Mouse (Mus musculus) effector memory CD4-positive, alpha-beta T cell, adult 7 months (primary cell): ENCODE measurements around the gene Vmn1r232. TPM values are rescaled to one million over a fixed set of nuclear protein-coding genes. Genes with fewer than 3 reads are reported as not detected.

Experiments used
- polyA plus RNA-seq: library from polyadenylated mRNA; unstranded; fragments of 100-300 nt; shearing (Covaris generic); gene quantifications from one replicate; pipeline ENCODE4 v1.2.1, GENCODE M21; 2017

The Vmn1r232 gene
- polyA plus RNA-seq, result not detected

GRCm38 (mm10) chr17:20919614-20920013, at the start of gene Vmn1r232:
Gene Vmn1r232 (minus strand): TSS chr17:20919714.

DNA sequence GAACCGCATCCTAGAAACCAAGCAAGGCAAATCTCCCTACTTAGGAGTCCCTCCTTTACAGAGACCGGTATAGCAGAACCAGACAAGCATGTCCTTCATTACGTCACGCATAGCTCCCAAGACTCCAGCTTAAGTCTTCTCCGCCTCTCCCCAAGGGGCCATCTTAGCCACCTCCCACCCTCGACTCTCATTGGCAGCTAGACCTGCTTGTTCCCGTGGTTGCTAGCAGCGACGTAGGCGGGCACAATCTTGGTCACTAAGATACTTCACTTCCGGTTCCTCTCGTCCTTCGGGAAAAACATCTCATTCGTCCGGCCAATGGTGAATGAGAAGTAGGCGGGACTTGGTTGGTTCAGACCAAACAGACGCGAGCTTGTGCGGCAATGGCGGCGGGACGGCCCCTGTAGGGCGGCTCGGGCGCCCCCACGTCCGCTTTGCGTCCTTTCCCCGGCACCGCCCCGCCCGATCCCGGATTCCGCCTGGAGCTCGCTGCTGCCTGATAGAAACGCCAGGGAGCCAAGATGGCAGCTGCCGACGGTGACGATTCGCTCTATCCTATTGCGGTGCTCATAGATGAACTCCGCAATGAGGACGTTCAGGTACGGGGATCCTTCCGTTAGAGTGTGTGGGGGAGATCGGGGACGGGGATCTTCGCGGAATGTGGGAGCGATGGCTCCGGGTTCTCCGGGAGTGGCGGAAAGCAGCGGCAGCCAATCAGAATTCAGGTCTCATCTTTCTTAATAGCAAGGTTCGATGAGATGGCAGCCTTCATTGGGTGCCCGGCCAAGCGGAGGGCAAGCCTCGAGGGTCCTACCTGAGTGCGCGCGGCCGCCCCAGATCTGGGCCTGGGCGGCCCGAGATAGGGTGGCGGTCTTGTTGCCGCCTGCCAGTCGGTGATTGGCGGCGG, 25.7 kb upstream of the Vmn1r232 start, which contains the start of gene Ppp2r1a:
Ppp2r1a (plus strand) TSS at position 327 of the 907 bp plus-strand sequence.

DNA sequence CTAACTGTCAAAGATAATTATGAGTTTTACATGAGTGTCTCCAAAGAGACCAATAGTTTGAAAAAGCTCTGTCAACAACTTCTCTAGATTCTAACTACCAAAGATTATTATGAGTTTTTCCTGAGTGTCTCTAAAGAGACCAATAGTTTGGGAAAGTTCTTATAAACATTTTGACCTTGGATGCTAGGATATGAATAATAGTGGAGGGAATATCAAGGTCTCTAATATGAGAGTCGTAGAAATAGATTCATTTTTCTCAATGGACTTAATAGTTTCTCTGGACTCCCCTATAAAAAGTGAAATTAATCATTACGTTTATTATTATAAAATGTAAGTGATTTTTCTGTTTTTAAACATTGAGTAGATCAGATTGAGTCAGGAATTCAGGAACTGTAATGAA, 14.5 kb downstream of the Vmn1r232 start, which contains the start of gene Vmn1r231:
Vmn1r231 (minus strand) TSS at position 101 of the 400 bp plus-strand sequence.

Other genes with a start within 250 kb of the Vmn1r232 start
- gene Vmn1r226, start 236.9 kb downstream of the Vmn1r232 start, polyA plus RNA-seq, result not detected
- 0.07 TPM for gene Vmn1r227, start 189.9 kb downstream of the Vmn1r232 start, polyA plus RNA-seq
- gene Vmn1r228, start 133.6 kb downstream of the Vmn1r232 start, polyA plus RNA-seq, result not detected
- 0.05 TPM for gene Vmn1r229, start 108.2 kb downstream of the Vmn1r232 start, polyA plus RNA-seq
- gene Vmn1r230, start 79.3 kb downstream of the Vmn1r232 start, polyA plus RNA-seq, result not detected
- gene Vmn1r231, start 14.6 kb downstream of the Vmn1r232 start, polyA plus RNA-seq, result not detected
- 311 TPM for gene Ppp2r1a, start 25.6 kb upstream of the Vmn1r232 start, polyA plus RNA-seq
- gene Vmn1r233, start 76.8 kb upstream of the Vmn1r232 start, polyA plus RNA-seq, result 0.50 TPM
- 5.3 TPM for gene Zfp160, start 89.2 kb upstream of the Vmn1r232 start, polyA plus RNA-seq